Mouse (Mus musculus) CH12.LX (cell line): ENCODE measurements around the gene Sik3. TPM values are rescaled to one million over a fixed set of nuclear protein-coding genes. Genes with fewer than 3 reads are reported as not detected.

Experiments
- DNase-seq: peaks from one replicate; pipeline ENCODE4 v3.0.0-alpha.2; 2013; ENCODE audit errors: extremely low read depth
- H3K27ac ChIP-seq: 2 replicates; pipeline ENCODE4 v1.5.1; 2012; ENCODE audit warnings: low read depth, mild to moderate bottlenecking, control low read depth, moderate library complexity; ENCODE audit not compliant: insufficient read depth
- H3K27me3 ChIP-seq: replicated peaks from 2 replicates; pipeline ENCODE3; 2012; ENCODE audit warnings: inconsistent platforms
- H3K36me3 ChIP-seq, 2 experiments: replicated peaks in 1 of 2; 2 replicates each; pipeline versions ENCODE3 to v1.6.1; 2012; ENCODE audit warnings: inconsistent platforms in 1 of 2, low read length in 1 of 2, mild to moderate bottlenecking in 1 of 2, mixed read lengths in 1 of 2, moderate library complexity in 1 of 2; ENCODE audit not compliant: control insufficient read depth in 1 of 2, insufficient read depth in 1 of 2
- H3K4me1 ChIP-seq, 2 experiments: 2 replicates each; pipeline ENCODE4 v1.6.1; 2012; ENCODE audit warnings: inconsistent platforms in 1 of 2, moderate library complexity in 1 of 2; ENCODE audit not compliant: insufficient read depth in 2 of 2, control insufficient read depth in 1 of 2
- H3K4me2 ChIP-seq: 2 replicates; pipeline ENCODE4 v1.6.1; 2012; ENCODE audit warnings: low read depth, mild to moderate bottlenecking, control low read depth; ENCODE audit not compliant: poor library complexity, insufficient read depth, severe bottlenecking
- H3K4me3 ChIP-seq, 3 experiments: fragments of 150-350 bp in 1 of 3; sonication (generic) in 1 of 3; replicated peaks in 1 of 3; 2 replicates each; pipeline versions ENCODE3 to v1.5.1; 2011 to 2012; ENCODE audit warnings: low read depth in 2 of 3, low read length in 2 of 3, mild to moderate bottlenecking in 2 of 3, moderate library complexity in 2 of 3, control low read depth in 1 of 3, improper control_type of control experiment in 1 of 3, inconsistent platforms in 1 of 3, mixed read lengths in 1 of 3; ENCODE audit not compliant: poor library complexity in 1 of 3
- H3K79me2 ChIP-seq: replicated peaks from 2 replicates; pipeline ENCODE4 v1.6.1; 2012; ENCODE audit warnings: mild to moderate bottlenecking, moderate library complexity; ENCODE audit not compliant: control insufficient read depth, poor library complexity, insufficient read depth, severe bottlenecking; ENCODE audit errors: extremely low read depth
- H3K9ac ChIP-seq: 2 replicates; pipeline ENCODE4 v1.6.1; 2012; ENCODE audit warnings: low read depth, mild to moderate bottlenecking, control low read depth, moderate library complexity; ENCODE audit not compliant: insufficient read depth
- H3K9me3 ChIP-seq: replicated peaks from 2 replicates; pipeline ENCODE3; 2012; ENCODE audit warnings: low read length, inconsistent platforms, mixed read lengths
- BHLHE40 ChIP-seq: IDR thresholded peaks from 2 replicates; pipeline ENCODE4 v1.6.1; 2011; ENCODE audit warnings: mild to moderate bottlenecking, low read depth, low read length, improper control_type of control experiment
- E2F4 ChIP-seq: IDR thresholded peaks from 2 replicates; pipeline ENCODE4 v1.6.1; 2011; ENCODE audit warnings: low read depth, low read length, improper control_type of control experiment; ENCODE audit not compliant: insufficient replicate concordance
- EP300 ChIP-seq: IDR thresholded peaks from 2 replicates; pipeline ENCODE4 v1.6.1; 2011; ENCODE audit warnings: low read length, improper control_type of control experiment
- ETS1 ChIP-seq: conservative IDR thresholded peaks from 2 replicates; pipeline ENCODE4 v1.6.1; 2012; ENCODE audit warnings: low read depth, mild to moderate bottlenecking, inconsistent platforms, low read length, improper control_type of control experiment, moderate library complexity
- HCFC1 ChIP-seq: IDR thresholded peaks from 2 replicates; pipeline ENCODE4 v1.6.1; 2012; ENCODE audit warnings: low read depth, mild to moderate bottlenecking, inconsistent platforms, low read length, improper control_type of control experiment
- IRF4 ChIP-seq: IDR thresholded peaks from 2 replicates; pipeline ENCODE4 v1.6.1; 2014; ENCODE audit warnings: low read depth, mild to moderate bottlenecking, inconsistent platforms, low read length, improper control_type of control experiment
- MAFK ChIP-seq: IDR thresholded peaks from 2 replicates; pipeline ENCODE4 v1.6.1; 2011; ENCODE audit warnings: low read length, improper control_type of control experiment; ENCODE audit not compliant: insufficient replicate concordance
- MAX ChIP-seq: IDR thresholded peaks from 2 replicates; pipeline ENCODE4 v1.6.1; 2011; ENCODE audit warnings: low read length, improper control_type of control experiment
- MEF2A ChIP-seq: IDR thresholded peaks from 2 replicates; pipeline ENCODE4 v1.6.1; 2014; ENCODE audit warnings: low read depth, mild to moderate bottlenecking, inconsistent platforms, low read length, improper control_type of control experiment, borderline replicate concordance
- MXI1 ChIP-seq: IDR thresholded peaks from 2 replicates; pipeline ENCODE4 v1.6.1; 2011; ENCODE audit warnings: mild to moderate bottlenecking, low read depth, low read length, improper control_type of control experiment
- SIN3A ChIP-seq: IDR thresholded peaks from 2 replicates; pipeline ENCODE4 v1.6.1; 2012; ENCODE audit warnings: low read length, improper control_type of control experiment, inconsistent platforms
- TBP ChIP-seq: conservative IDR thresholded peaks from 2 replicates; pipeline ENCODE4 v1.6.1; 2011; ENCODE audit warnings: low read depth, low read length, improper control_type of control experiment
- TCF12 ChIP-seq: IDR thresholded peaks from 2 replicates; pipeline ENCODE4 v1.6.1; 2014; ENCODE audit warnings: low read depth, mild to moderate bottlenecking, inconsistent platforms, low read length, improper control_type of control experiment
- ZC3H11A ChIP-seq: IDR thresholded peaks from 2 replicates; pipeline ENCODE4 v1.6.1; 2012; ENCODE audit warnings: low read depth, mild to moderate bottlenecking, inconsistent platforms, low read length, improper control_type of control experiment
- dilution Hi-C: fragments of 300-500 bp; cut with MboI; formaldehyde crosslinking; loops from 2 replicates; pipeline ENCODE4 v1.14.3; 2020; ENCODE audit warnings: low sequenced_read_pairs; ENCODE audit not compliant: extremely low pct_unique_long_range_greater_than_20kb, extremely low pct_ligation_motif_present
- in situ Hi-C: fragments of 300-500 bp; cut with MboI; formaldehyde crosslinking; loops from 3 replicates; pipeline ENCODE4 v1.14.3; 2019; ENCODE audit warnings: low sequenced_read_pairs, low pct_ligation_motif_present, low pct_unique_long_range_greater_than_20kb, mixed read lengths
- polyA plus RNA-seq: library from polyadenylated mRNA; unstranded; fragments of >175 nt; gene quantifications from 2 replicates; pipeline ENCODE4 v1.2.1, GENCODE M21; 2012; ENCODE audit warnings: low read depth; ENCODE audit not compliant: insufficient read length
- total RNA-seq, 2 experiments: library from RNA; depleted of rRNA; stranded (reverse); fragments of 300-350 nt in 1 of 2; fragments of >200 nt in 1 of 2; gene quantifications; 2 replicates each; pipeline ENCODE4 v1.2.3; 2012 to 2014

The Sik3 gene
- total and polyA plus RNA-seq, 3 experiments: 14.9 to 29.8 (median 21.4) TPM

- TF ChIP-seq MAFK: peak; percentile 75; the same call in 1 of the 2 replicates
- TF ChIP-seq TBP: no peak
- peak; percentile 81 for TF ChIP-seq TCF12
- peak; percentile 99 for TF ChIP-seq IRF4
- TF ChIP-seq E2F4: no peak
- peak; percentile 92 for TF ChIP-seq SIN3A
- peak; percentile 95 for TF ChIP-seq EP300
- TF ChIP-seq ZC3H11A: no peak
These were observed 1.6 kb downstream of the Sik3 start (continued) for GRCm38 (mm10) chr9:46014251-46014681.

- in situ Hi-C loops: no loop called here
- dilution Hi-C loops: no loop called here
- Histone ChIP-seq H3K4me3 (no peak overlapping the region), H3K79me2 (peaks cover 47% of the 10 kb centered on the region), H3K4me2 (peak overlapping the region; percentile 41), H3K27me3 (no peaks in the 10 kb centered on the region), H3K9me3 (no peaks in the 10 kb centered on the region), H3K4me1 (peaks cover 20 to 56% of the 10 kb centered on the region in 2 experiments), H3K9ac (no peak overlapping the region), H3K36me3 (peaks cover 13 to 40% of the 10 kb centered on the region in 2 experiments), H3K27ac (no peak overlapping the region)
- TF ChIP-seq MXI1 (no peak), BHLHE40 (peak; percentile 61)
- DNase-seq: no peak
These were observed 2.5 kb downstream of the Sik3 start for GRCm38 (mm10) chr9:46015081-46015551.

GRCm38 (mm10) chr9:46015831-46016230 lies 3.2 kb downstream of the Sik3 start:
- TF ChIP-seq ETS1 (no peak), SIN3A (no peak), BHLHE40 (no peak), MEF2A (no peak), HCFC1 (no peak), MAX (no peak), TCF12 (no peak)
- H3K9me3 ChIP-seq: no peaks in the 10 kb centered on the region
- no peaks in the 10 kb centered on the region for H3K27me3 ChIP-seq
- H3K4me1 ChIP-seq: peaks cover 21 to 54% of the 10 kb centered on the region in 2 experiments
- in situ Hi-C loops: no loop called here
- H3K4me3 ChIP-seq: no peak overlapping the region
- peaks cover 13 to 42% of the 10 kb centered on the region in 2 experiments for H3K36me3 ChIP-seq
- H3K27ac ChIP-seq: no peak overlapping the region
- H3K4me2 ChIP-seq: no peak overlapping the region
- H3K9ac ChIP-seq: no peak overlapping the region
- dilution Hi-C loops: no loop called here
- H3K79me2 ChIP-seq: peaks cover 48% of the 10 kb centered on the region
- no peak for DNase-seq
